Mouse (Mus musculus) adrenal gland, postnatal 36 days (tissue): ENCODE measurements around the gene Lrrc75a. TPM values are rescaled to one million over a fixed set of nuclear protein-coding genes. Genes with fewer than 3 reads are reported as not detected.

ENCODE experiments used
- DNase-seq, 2 experiments: peaks; one replicate each; pipeline ENCODE4 v3.0.0; 2021; ENCODE audit warnings: mixed read lengths in 1 of 2
- total RNA-seq, 2 experiments: library from RNA; stranded (reverse); gene quantifications; 2 replicates each; pipeline ENCODE4 v1.2.3; 2021

The Lrrc75a gene
- total RNA-seq, 2 experiments from 2014 or later = 28.0 to 31.8 TPM

- no peak for DNase-seq
Measured at GRCm38 (mm10) chr11:62598571-62598970, 49.8 kb downstream of the Lrrc75a start.

- no peak for DNase-seq
Measured at GRCm38 (mm10) chr11:62591904-62592575, 56.3 kb downstream of the Lrrc75a start.

- no peak for DNase-seq
Measured at GRCm38 (mm10) chr11:62591026-62591425, 57.3 kb downstream of the Lrrc75a start.

GRCm38 (mm10) chr11:62589391-62589790, 58.9 kb downstream of the Lrrc75a start:
- no peak for DNase-seq

- DNase-seq = no peak
Measured at GRCm38 (mm10) chr11:62587034-62587433, 61.3 kb downstream of the Lrrc75a start.

GRCm38 (mm10) chr11:62584671-62585206, 63.6 kb downstream of the Lrrc75a start:
- no peak for DNase-seq

GRCm38 (mm10) chr11:62583031-62583430, 65.3 kb downstream of the Lrrc75a start:
- DNase-seq = no peak

- peak in 1 of 2 experiments; percentile 32 for DNase-seq
Measured at GRCm38 (mm10) chr11:62576530-62577152, 71.7 kb downstream of the Lrrc75a start.

- DNase-seq = peak; percentile 49 to 52
Measured at GRCm38 (mm10) chr11:62575659-62576438, 72.5 kb downstream of the Lrrc75a start.

- peak; percentile 84 to 88 for DNase-seq
Measured at GRCm38 (mm10) chr11:62575297-62575658, 73.0 kb downstream of the Lrrc75a start.

- DNase-seq = no peak
Measured at GRCm38 (mm10) chr11:62574703-62575085, 73.6 kb downstream of the Lrrc75a start.

GRCm38 (mm10) chr11:62573959-62574702, 74.2 kb downstream of the Lrrc75a start, which contains the start of gene Trpv2:
Gene Trpv2, plus strand, starts transcription at chr11:62574486.
- DNase-seq = no peak

- DNase-seq = no peak
Measured at GRCm38 (mm10) chr11:62568300-62568699, 80.0 kb downstream of the Lrrc75a start.

- DNase-seq = no peak
Measured at GRCm38 (mm10) chr11:62566211-62566610, 82.1 kb downstream of the Lrrc75a start.

- DNase-seq = no peak
Measured at GRCm38 (mm10) chr11:62565747-62566146, 82.6 kb downstream of the Lrrc75a start.

GRCm38 (mm10) chr11:62563590-62563989, 84.7 kb downstream of the Lrrc75a start:
- no peak for DNase-seq

GRCm38 (mm10) chr11:62560463-62561016, 87.8 kb downstream of the Lrrc75a start:
- peak in 1 of 2 experiments; percentile 39 for DNase-seq

- DNase-seq = peak; percentile 68 to 85
Measured at GRCm38 (mm10) chr11:62558961-62559646, 89.2 kb downstream of the Lrrc75a start.

- DNase-seq = no peak
Measured at GRCm38 (mm10) chr11:62558152-62558551, 90.2 kb downstream of the Lrrc75a start.

- DNase-seq = no peak
Measured at GRCm38 (mm10) chr11:62557205-62557604, 91.1 kb downstream of the Lrrc75a start.

GRCm38 (mm10) chr11:62555896-62556412, 92.4 kb downstream of the Lrrc75a start:
- DNase-seq = peak in 1 of 2 experiments; percentile 55
